Mouse (Mus musculus): ENCODE measurements around the gene Tubgcp3. TPM values are rescaled to one million over a fixed set of nuclear protein-coding genes. Genes with fewer than 3 reads are reported as not detected.

Gene Tubgcp3
- polyA plus RNA-seq (2015; fragmentation: Nextera tagmentation; extraction: Ambion mirVana): 13.5 and 14.7 TPM in 2 replicates

GRCm38 (mm10) chr8:12672056-12672881 is at the start of gene Tubgcp3:
Gene Tubgcp3 (minus strand): TSS chr8:12672248.
- H3K4me2 ChIP-seq (replicated peaks; ENCODE audit: low read depth): peak within 1 kb of the TSS; percentile 84
- no peak for TF ChIP-seq CTCF (IDR thresholded peaks at IDR 0.05; ENCODE audit: low read depth)
- TF ChIP-seq EP300 (optimal IDR thresholded peaks at IDR 0.05): no peak
- no peaks in the 10 kb centered on the region for H3K27me3 ChIP-seq (ENCODE audit: control insufficient read depth, insufficient read depth, low read length)
- DNase-seq (ENCODE audit: low spot score): peak; percentile 92
- ATAC-seq (ENCODE audit: low FRiP score, low TSS enrichment): peak; percentile 93
- H3K9ac ChIP-seq (ENCODE audit: low read length): peak within 1 kb of the TSS; percentile 87
- peak within 1 kb of the TSS; percentile 90 for H3K4me3 ChIP-seq (ENCODE audit: low read depth, low read length)
- H3K9me3 ChIP-seq (ENCODE audit: control insufficient read depth, low read length): no peaks in the 10 kb centered on the region
- peak within 1 kb of the TSS; percentile 70 for H3K27ac ChIP-seq (replicated peaks)
- no peaks in the 10 kb centered on the region for H3K36me3 ChIP-seq (ENCODE audit: control insufficient read depth, insufficient read depth, low read length)
- 2% methylated on average over 64 of the region's 65 CpGs for WGBS
- H3K4me1 ChIP-seq (replicated peaks; ENCODE audit: control insufficient read depth, insufficient read depth): peaks cover 4% of the 10 kb centered on the region

- Histone ChIP-seq H3K36me3 (ENCODE audit: control insufficient read depth, insufficient read depth, low read length) (no peaks in the 10 kb centered on the region), H3K9ac (ENCODE audit: low read length) (no peak overlapping the region), H3K9me3 (ENCODE audit: control insufficient read depth, low read length) (no peaks in the 10 kb centered on the region), H3K27me3 (ENCODE audit: control insufficient read depth, insufficient read depth, low read length) (no peaks in the 10 kb centered on the region), H3K4me2 (replicated peaks; ENCODE audit: low read depth) (no peak overlapping the region), H3K27ac (replicated peaks) (no peak overlapping the region), H3K4me3 (ENCODE audit: low read depth, low read length) (no peak overlapping the region), H3K4me1 (replicated peaks; ENCODE audit: control insufficient read depth, insufficient read depth) (no peaks in the 10 kb centered on the region; the same call in 1 of the 2 replicates)
- TF ChIP-seq EP300 (optimal IDR thresholded peaks at IDR 0.05) (no peak), CTCF (IDR thresholded peaks at IDR 0.05; ENCODE audit: low read depth) (no peak)
- WGBS: 47% methylated on average over 9 of the region's 9 CpGs
- ATAC-seq (ENCODE audit: low FRiP score, low TSS enrichment) (no peak), DNase-seq (ENCODE audit: low spot score) (no peak)
These were observed 47.0 kb upstream of the Tubgcp3 start for GRCm38 (mm10) chr8:12719091-12719490.

- H3K9ac ChIP-seq (ENCODE audit: low read length): no peak overlapping the region
- H3K4me1 ChIP-seq (replicated peaks; ENCODE audit: control insufficient read depth, insufficient read depth): no peaks in the 10 kb centered on the region; the same call in 1 of the 2 replicates
- no peak overlapping the region for H3K4me2 ChIP-seq (replicated peaks; ENCODE audit: low read depth)
- H3K27me3 ChIP-seq (ENCODE audit: control insufficient read depth, insufficient read depth, low read length): no peaks in the 10 kb centered on the region
- H3K27ac ChIP-seq (replicated peaks): no peak overlapping the region
- H3K9me3 ChIP-seq (ENCODE audit: control insufficient read depth, low read length): no peaks in the 10 kb centered on the region
- no peaks in the 10 kb centered on the region for H3K36me3 ChIP-seq (ENCODE audit: control insufficient read depth, insufficient read depth, low read length)
- DNase-seq (ENCODE audit: low spot score) (no peak), ATAC-seq (ENCODE audit: low FRiP score, low TSS enrichment) (no peak)
- no peak overlapping the region for H3K4me3 ChIP-seq (ENCODE audit: low read depth, low read length)
- TF ChIP-seq CTCF (IDR thresholded peaks at IDR 0.05; ENCODE audit: low read depth) (no peak), EP300 (optimal IDR thresholded peaks at IDR 0.05) (no peak)
- 78% methylated on average over 18 of the region's 18 CpGs for WGBS
These were observed 44.0 kb upstream of the Tubgcp3 start for GRCm38 (mm10) chr8:12715861-12716585.

- Histone ChIP-seq H3K4me2 (replicated peaks; ENCODE audit: low read depth) (no peak overlapping the region), H3K27me3 (ENCODE audit: control insufficient read depth, insufficient read depth, low read length) (no peaks in the 10 kb centered on the region), H3K27ac (replicated peaks) (no peak overlapping the region), H3K36me3 (ENCODE audit: control insufficient read depth, insufficient read depth, low read length) (no peaks in the 10 kb centered on the region), H3K4me1 (replicated peaks; ENCODE audit: control insufficient read depth, insufficient read depth) (no peaks in the 10 kb centered on the region), H3K9ac (ENCODE audit: low read length) (no peak overlapping the region), H3K9me3 (ENCODE audit: control insufficient read depth, low read length) (no peaks in the 10 kb centered on the region), H3K4me3 (ENCODE audit: low read depth, low read length) (no peak overlapping the region)
- ATAC-seq (ENCODE audit: low FRiP score, low TSS enrichment) (no peak), DNase-seq (ENCODE audit: low spot score) (no peak)
- 69% methylated on average over 7 of the region's 7 CpGs for WGBS
- TF ChIP-seq CTCF (IDR thresholded peaks at IDR 0.05; ENCODE audit: low read depth) (no peak), EP300 (optimal IDR thresholded peaks at IDR 0.05) (no peak)
These were observed 39.6 kb upstream of the Tubgcp3 start for GRCm38 (mm10) chr8:12711623-12712022.

- no peaks in the 10 kb centered on the region for H3K9me3 ChIP-seq (ENCODE audit: control insufficient read depth, low read length)
- TF ChIP-seq EP300 (optimal IDR thresholded peaks at IDR 0.05): no peak
- TF ChIP-seq CTCF (IDR thresholded peaks at IDR 0.05; ENCODE audit: low read depth): no peak
- no peaks in the 10 kb centered on the region for H3K36me3 ChIP-seq (ENCODE audit: control insufficient read depth, insufficient read depth, low read length)
- no peaks in the 10 kb centered on the region for H3K27me3 ChIP-seq (ENCODE audit: control insufficient read depth, insufficient read depth, low read length)
- ATAC-seq (ENCODE audit: low FRiP score, low TSS enrichment) (no peak), DNase-seq (ENCODE audit: low spot score) (no peak)
- no peaks in the 10 kb centered on the region for H3K4me1 ChIP-seq (replicated peaks; ENCODE audit: control insufficient read depth, insufficient read depth)
- H3K4me3 ChIP-seq (ENCODE audit: low read depth, low read length): no peak overlapping the region
- 79% methylated on average over 4 of the region's 4 CpGs for WGBS
- no peak overlapping the region for H3K9ac ChIP-seq (ENCODE audit: low read length)
- H3K27ac ChIP-seq (replicated peaks): no peak overlapping the region
- H3K4me2 ChIP-seq (replicated peaks; ENCODE audit: low read depth): no peak overlapping the region
These were observed 31.5 kb upstream of the Tubgcp3 start for GRCm38 (mm10) chr8:12703597-12703996.
